Mouse (Mus musculus): ENCODE results near the gene Hdhd5. TPM values are rescaled to one million over a fixed set of nuclear protein-coding genes. Genes with fewer than 3 reads are reported as not detected.
A peak's percentile ranks its signal among the peaks of the same experiment; 100 is the strongest.

Gene Hdhd5
- total and polyA plus RNA-seq, 2 experiments from 2014 or later, result 11.3 to 26.6 TPM

DNA sequence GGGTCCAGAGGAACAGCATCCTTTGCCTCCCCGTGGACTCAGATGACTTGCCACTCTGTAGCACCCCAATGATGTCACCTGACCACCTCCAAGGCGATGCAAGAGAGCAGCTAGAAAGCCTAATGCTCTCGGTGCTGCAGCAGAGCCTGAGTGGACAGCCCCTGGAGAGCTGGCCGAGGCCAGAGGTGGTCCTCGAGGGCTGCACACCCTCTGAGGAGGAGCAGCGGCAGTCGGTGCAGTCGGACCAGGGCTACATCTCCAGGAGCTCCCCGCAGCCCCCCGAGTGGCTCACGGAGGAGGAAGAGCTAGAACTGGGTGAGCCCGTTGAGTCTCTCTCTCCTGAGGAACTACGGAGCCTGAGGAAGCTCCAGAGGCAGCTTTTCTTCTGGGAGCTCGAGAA is 49.1 kb downstream of the Hdhd5 start:
- WGBS, result 91% methylated on average over 14 of the region's 14 CpGs
- Histone ChIP-seq H3K4me2 (ENCODE audit: low read depth, low read length) (no peak overlapping the region), H3K36me3 (replicated peaks; ENCODE audit: control insufficient read depth, insufficient read depth, low read length) (peaks cover 7% of the 10 kb centered on the region; the same call in 1 of the 2 replicates), H3K9me3 (replicated peaks; ENCODE audit: control insufficient read depth, low read length) (no peaks in the 10 kb centered on the region), H3K27ac (ENCODE audit: low read depth) (no peak overlapping the region), H3K4me1 (ENCODE audit: control insufficient read depth, insufficient read depth) (peaks cover 3% of the 10 kb centered on the region; the same call in 1 of the 2 replicates), H3K4me3 (ENCODE audit: low read depth, low read length) (no peak overlapping the region), H3K9ac (replicated peaks; ENCODE audit: low read depth, low read length) (no peak overlapping the region), H3K27me3 (ENCODE audit: control insufficient read depth, insufficient read depth, low read length) (no peaks in the 10 kb centered on the region)
- TF ChIP-seq CTCF (IDR thresholded peaks at IDR 0.05; ENCODE audit: low read depth), result no peak
- no peak for TF ChIP-seq EP300 (IDR thresholded peaks at IDR 0.05; ENCODE audit: low read depth)
- ATAC-seq (ENCODE audit: insufficient read depth, low read depth) (no peak), DNase-seq (ENCODE audit: low spot score) (no peak)

DNA sequence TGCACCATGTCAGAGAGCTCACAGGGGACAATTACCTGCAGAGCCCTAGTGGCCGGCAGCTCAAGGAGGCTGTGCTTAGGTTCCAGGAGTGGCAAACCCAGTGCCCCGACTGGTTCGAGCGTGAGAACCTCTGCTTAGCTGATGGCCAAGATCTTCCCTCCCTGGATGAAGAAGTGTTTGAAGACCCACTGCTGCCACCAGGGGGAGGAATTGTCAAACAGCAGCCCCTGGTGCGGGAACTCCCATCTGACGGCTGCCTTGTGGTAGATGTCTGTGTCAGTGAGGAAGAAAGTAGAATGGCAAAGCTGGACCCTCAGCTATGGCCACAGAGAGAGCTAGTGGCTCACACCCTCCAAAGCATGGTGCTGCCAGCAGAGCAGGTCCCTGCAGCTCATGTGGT is 49.6 kb downstream of the Hdhd5 start:
- Histone ChIP-seq H3K4me1 (ENCODE audit: control insufficient read depth, insufficient read depth) (peaks cover 3% of the 10 kb centered on the region; the same call in 1 of the 2 replicates), H3K4me2 (ENCODE audit: low read depth, low read length) (no peak overlapping the region), H3K4me3 (ENCODE audit: low read depth, low read length) (no peak overlapping the region), H3K9me3 (replicated peaks; ENCODE audit: control insufficient read depth, low read length) (no peaks in the 10 kb centered on the region), H3K36me3 (replicated peaks; ENCODE audit: control insufficient read depth, insufficient read depth, low read length) (peaks cover 7% of the 10 kb centered on the region; the same call in 1 of the 2 replicates), H3K27ac (ENCODE audit: low read depth) (no peak overlapping the region), H3K27me3 (ENCODE audit: control insufficient read depth, insufficient read depth, low read length) (no peaks in the 10 kb centered on the region), H3K9ac (replicated peaks; ENCODE audit: low read depth, low read length) (no peak overlapping the region)
- no peak for ATAC-seq (ENCODE audit: insufficient read depth, low read depth)
- WGBS, result 92% methylated on average over 6 of the region's 6 CpGs
- DNase-seq (ENCODE audit: low spot score), result peak; percentile 4
- TF ChIP-seq EP300 (IDR thresholded peaks at IDR 0.05; ENCODE audit: low read depth) (no peak), CTCF (IDR thresholded peaks at IDR 0.05; ENCODE audit: low read depth) (0 out of 2 replicates have a peak, but pooled peaks have one; percentile 4)

DNA sequence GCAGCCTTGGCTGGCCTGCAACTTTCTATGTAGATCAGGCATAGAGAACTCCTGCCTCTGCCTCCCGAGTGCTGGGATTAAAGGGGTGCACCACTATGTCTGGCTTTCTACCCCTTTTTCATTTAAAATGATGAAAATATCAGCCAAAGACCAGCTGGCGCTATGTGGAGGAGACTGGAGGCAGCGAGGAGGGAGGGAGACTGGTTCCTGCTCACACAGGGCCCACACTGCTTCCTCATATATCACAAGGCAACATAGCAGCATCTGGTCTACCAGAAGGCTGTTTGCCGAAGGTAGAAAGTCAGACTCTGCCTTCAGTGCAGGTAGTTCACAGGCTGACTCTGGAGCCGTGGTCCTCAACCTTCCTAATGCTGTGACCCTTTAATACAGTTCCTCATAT is 50.8 kb downstream of the Hdhd5 start:
- Histone ChIP-seq H3K4me1 (ENCODE audit: control insufficient read depth, insufficient read depth) (peaks cover 3% of the 10 kb centered on the region; the same call in 1 of the 2 replicates), H3K9me3 (replicated peaks; ENCODE audit: control insufficient read depth, low read length) (no peaks in the 10 kb centered on the region), H3K27ac (ENCODE audit: low read depth) (no peak overlapping the region), H3K27me3 (ENCODE audit: control insufficient read depth, insufficient read depth, low read length) (no peaks in the 10 kb centered on the region), H3K4me2 (ENCODE audit: low read depth, low read length) (no peak overlapping the region), H3K4me3 (ENCODE audit: low read depth, low read length) (no peak overlapping the region), H3K9ac (replicated peaks; ENCODE audit: low read depth, low read length) (no peak overlapping the region), H3K36me3 (replicated peaks; ENCODE audit: control insufficient read depth, insufficient read depth, low read length) (peaks cover 7% of the 10 kb centered on the region; the same call in 1 of the 2 replicates)
- 91% methylated on average over 5 of the region's 5 CpGs for WGBS
- TF ChIP-seq EP300 (IDR thresholded peaks at IDR 0.05; ENCODE audit: low read depth) (no peak), CTCF (IDR thresholded peaks at IDR 0.05; ENCODE audit: low read depth) (no peak)
- ATAC-seq (ENCODE audit: insufficient read depth, low read depth) (no peak), DNase-seq (ENCODE audit: low spot score) (no peak)

DNA sequence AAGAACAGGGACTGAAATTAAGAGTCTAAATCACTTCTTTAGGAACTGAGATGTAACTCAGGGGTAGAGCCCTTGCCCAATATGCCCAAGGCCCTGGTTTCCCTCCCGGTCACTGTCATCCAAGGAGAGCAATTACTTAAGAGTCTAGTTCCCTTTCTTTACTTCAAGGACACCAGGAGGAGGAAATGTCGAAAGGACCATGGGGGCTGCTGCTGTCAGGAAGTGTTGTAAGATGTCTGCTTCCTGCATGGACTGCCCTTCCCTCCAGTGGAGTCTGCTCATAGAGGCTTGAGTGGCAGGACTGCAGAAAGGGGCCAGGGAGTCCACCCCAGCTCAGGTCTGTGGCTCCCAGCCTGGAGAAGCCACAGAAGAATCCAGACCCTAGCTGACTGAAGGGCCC is 51.8 kb downstream of the Hdhd5 start:
- Histone ChIP-seq H3K4me1 (ENCODE audit: control insufficient read depth, insufficient read depth) (peaks cover 3% of the 10 kb centered on the region; the same call in 1 of the 2 replicates), H3K9me3 (replicated peaks; ENCODE audit: control insufficient read depth, low read length) (no peaks in the 10 kb centered on the region), H3K27me3 (ENCODE audit: control insufficient read depth, insufficient read depth, low read length) (no peaks in the 10 kb centered on the region), H3K4me2 (ENCODE audit: low read depth, low read length) (no peak overlapping the region), H3K9ac (replicated peaks; ENCODE audit: low read depth, low read length) (no peak overlapping the region), H3K4me3 (ENCODE audit: low read depth, low read length) (no peak overlapping the region), H3K27ac (ENCODE audit: low read depth) (no peak overlapping the region), H3K36me3 (replicated peaks; ENCODE audit: control insufficient read depth, insufficient read depth, low read length) (peaks cover 7% of the 10 kb centered on the region; the same call in 1 of the 2 replicates)
- DNase-seq (ENCODE audit: low spot score), result peak; percentile 4
- 49% methylated on average over 2 of the region's 2 CpGs for WGBS
- TF ChIP-seq EP300 (IDR thresholded peaks at IDR 0.05; ENCODE audit: low read depth) (no peak), CTCF (IDR thresholded peaks at IDR 0.05; ENCODE audit: low read depth) (no peak)
- ATAC-seq (ENCODE audit: insufficient read depth, low read depth), result no peak

DNA sequence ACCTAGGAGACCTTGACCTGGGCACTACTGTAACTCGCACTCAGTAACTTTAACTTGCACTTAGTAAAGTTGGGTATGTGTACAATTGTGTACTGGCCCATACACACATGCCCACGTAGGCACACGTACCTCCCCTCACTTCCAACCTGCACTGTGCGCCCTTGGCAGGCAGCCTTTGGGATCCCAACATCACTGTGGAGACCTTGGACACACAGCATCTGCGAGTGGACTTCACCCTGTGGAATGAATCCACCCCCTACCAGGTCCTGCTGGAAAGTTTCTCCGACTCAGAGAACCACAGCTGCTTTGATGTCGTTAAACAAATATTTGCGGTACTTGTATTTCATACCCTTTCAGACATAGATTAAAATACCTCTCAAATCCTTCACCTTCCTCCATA is 55.8 kb downstream of the Hdhd5 start:
- H3K9ac ChIP-seq (replicated peaks; ENCODE audit: low read depth, low read length), result no peak overlapping the region
- DNase-seq (ENCODE audit: low spot score) (no peak), ATAC-seq (ENCODE audit: insufficient read depth, low read depth) (no peak)
- WGBS, result 76% methylated on average over 8 of the region's 8 CpGs
- TF ChIP-seq CTCF (IDR thresholded peaks at IDR 0.05; ENCODE audit: low read depth) (no peak), EP300 (IDR thresholded peaks at IDR 0.05; ENCODE audit: low read depth) (no peak)
- H3K36me3 ChIP-seq (replicated peaks; ENCODE audit: control insufficient read depth, insufficient read depth, low read length), result peaks cover 7% of the 10 kb centered on the region; the same call in 1 of the 2 replicates
- H3K9me3 ChIP-seq (replicated peaks; ENCODE audit: control insufficient read depth, low read length), result no peaks in the 10 kb centered on the region
- peaks cover 17% of the 10 kb centered on the region for H3K4me1 ChIP-seq (ENCODE audit: control insufficient read depth, insufficient read depth)
- no peaks in the 10 kb centered on the region for H3K27me3 ChIP-seq (ENCODE audit: control insufficient read depth, insufficient read depth, low read length)
- H3K4me3 ChIP-seq (ENCODE audit: low read depth, low read length), result no peak overlapping the region
- no peak overlapping the region for H3K4me2 ChIP-seq (ENCODE audit: low read depth, low read length)
- no peak overlapping the region for H3K27ac ChIP-seq (ENCODE audit: low read depth)

DNA sequence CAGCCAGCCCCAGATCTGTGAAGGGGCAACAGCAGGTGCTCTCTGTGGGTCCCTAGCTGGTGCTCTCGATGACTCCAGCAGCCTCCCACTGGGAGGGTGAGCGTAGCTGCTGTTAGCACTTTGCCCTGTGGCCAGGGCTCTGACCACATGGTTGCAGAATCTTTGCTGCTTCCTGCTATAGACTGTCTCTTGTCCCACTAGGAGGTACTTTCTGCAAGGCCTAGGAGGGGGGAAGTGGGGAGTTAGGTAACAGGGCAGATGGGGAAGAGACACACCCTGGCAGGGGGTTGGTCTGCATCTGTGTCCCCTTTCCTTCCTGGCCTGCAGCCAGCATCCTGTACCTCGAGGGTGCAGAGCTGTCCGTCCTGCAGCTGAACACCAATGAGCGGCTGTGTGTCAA is 57.7 kb downstream of the Hdhd5 start:
- no peak for TF ChIP-seq CTCF (IDR thresholded peaks at IDR 0.05; ENCODE audit: low read depth)
- TF ChIP-seq EP300 (IDR thresholded peaks at IDR 0.05; ENCODE audit: low read depth), result no peak
- Histone ChIP-seq H3K4me1 (ENCODE audit: control insufficient read depth, insufficient read depth) (peaks cover 17% of the 10 kb centered on the region), H3K27me3 (ENCODE audit: control insufficient read depth, insufficient read depth, low read length) (no peaks in the 10 kb centered on the region), H3K36me3 (replicated peaks; ENCODE audit: control insufficient read depth, insufficient read depth, low read length) (peaks cover 1% of the 10 kb centered on the region; the same call in 1 of the 2 replicates), H3K4me3 (ENCODE audit: low read depth, low read length) (no peak overlapping the region), H3K27ac (ENCODE audit: low read depth) (no peak overlapping the region), H3K9me3 (replicated peaks; ENCODE audit: control insufficient read depth, low read length) (no peaks in the 10 kb centered on the region), H3K9ac (replicated peaks; ENCODE audit: low read depth, low read length) (no peak overlapping the region), H3K4me2 (ENCODE audit: low read depth, low read length) (no peak overlapping the region)
- ATAC-seq (ENCODE audit: insufficient read depth, low read depth), result 0 out of 2 replicates have a peak, but pooled peaks have one; percentile 11
- WGBS, result 39% methylated on average over 5 of the region's 5 CpGs
- DNase-seq (ENCODE audit: low spot score), result no peak

Data from heart, postnatal 0 days (tissue).